Mouse (Mus musculus): ENCODE results near the gene Ggt7. TPM values are rescaled to one million over a fixed set of nuclear protein-coding genes. Genes with fewer than 3 reads are reported as not detected.
A peak's percentile ranks its signal among the peaks of the same experiment; 100 is the strongest.

Gene Ggt7
- polyA plus RNA-seq, 1 experiment: 7.0 TPM

DNA sequence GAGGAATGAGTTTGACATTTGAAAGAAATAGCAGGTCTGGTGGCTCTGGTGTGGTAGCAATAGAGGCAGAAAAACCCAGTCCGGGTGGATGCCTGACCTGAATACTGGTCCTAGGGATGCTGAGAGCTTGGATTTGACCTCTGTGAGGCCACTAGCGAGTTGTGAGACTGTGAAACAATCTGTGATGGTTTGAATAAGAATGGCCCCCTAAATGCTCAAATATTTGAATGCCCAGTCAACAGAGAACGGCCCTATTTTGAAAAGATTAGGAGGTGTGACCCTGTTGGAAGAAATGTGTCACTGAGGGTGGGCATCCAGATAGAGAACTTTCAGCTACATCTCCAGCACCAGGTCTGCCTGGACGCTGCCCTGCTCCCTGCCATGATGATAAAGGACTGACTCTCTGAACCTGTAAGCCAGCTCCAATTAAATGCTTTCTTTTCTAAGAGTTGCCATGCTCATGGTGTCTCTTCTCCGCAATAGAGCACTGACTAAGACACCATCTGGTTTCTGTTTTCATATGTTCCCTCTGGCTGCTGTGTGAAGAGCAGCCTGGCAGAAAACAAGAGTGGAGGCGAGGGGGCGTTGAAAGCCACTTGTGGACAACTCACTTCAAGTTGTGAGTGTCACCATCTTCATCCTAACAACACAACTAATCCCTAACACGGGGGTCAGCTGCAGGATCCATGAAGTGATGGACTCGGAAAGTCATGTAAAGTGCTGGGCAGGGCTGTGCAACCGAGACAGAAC lies 10.1 kb downstream of the Ggt7 start:
- WGBS: 81% methylated on average over 10 of the region's 10 CpGs
- H3K27me3 ChIP-seq (ENCODE audit: control insufficient read depth, insufficient read depth, low read length): no peaks in the 10 kb centered on the region
- no peak for TF ChIP-seq CTCF (IDR thresholded peaks at IDR 0.05; ENCODE audit: extremely low read depth, insufficient read length, insufficient replicate concordance, low read depth, low read length)
- TF ChIP-seq POLR2A (IDR thresholded peaks at IDR 0.05; ENCODE audit: low read depth, low read length): no peak
- H3K4me3 ChIP-seq (ENCODE audit: low read depth, low read length): no peak overlapping the region
- peaks cover 1% of the 10 kb centered on the region; the same call in 1 of the 2 replicates for H3K4me1 ChIP-seq (ENCODE audit: control insufficient read depth, insufficient read depth, insufficient read length, low read length)
- H3K27ac ChIP-seq (ENCODE audit: insufficient read depth, low read depth, low read length): no peak overlapping the region
- H3K36me3 ChIP-seq (ENCODE audit: control insufficient read depth, insufficient read depth, low read length): no peaks in the 10 kb centered on the region

DNA sequence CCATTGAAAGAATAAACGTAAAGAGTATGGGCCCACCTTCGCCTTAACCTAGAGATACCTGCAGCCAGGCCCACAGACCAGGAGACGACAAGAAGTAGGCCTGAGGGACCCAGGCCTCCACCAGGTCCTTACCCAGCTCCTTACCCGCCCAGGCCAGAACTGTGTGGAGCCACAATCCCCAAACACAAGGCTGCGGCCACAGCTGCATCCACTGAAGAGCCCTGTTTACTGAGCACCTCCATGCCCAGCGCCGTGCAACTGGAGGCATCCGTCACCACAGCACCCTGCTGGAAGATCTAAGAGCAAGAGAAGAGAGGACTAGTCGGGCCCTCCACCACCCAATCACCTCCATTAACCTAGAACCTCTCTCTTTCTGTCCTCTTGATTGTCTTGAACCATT lies 12.2 kb downstream of the Ggt7 start:
- 90% methylated on average over 9 of the region's 9 CpGs for WGBS
- no peak overlapping the region for H3K4me3 ChIP-seq (ENCODE audit: low read depth, low read length)
- no peaks in the 10 kb centered on the region for H3K36me3 ChIP-seq (ENCODE audit: control insufficient read depth, insufficient read depth, low read length)
- H3K27ac ChIP-seq (ENCODE audit: insufficient read depth, low read depth, low read length): no peak overlapping the region
- no peaks in the 10 kb centered on the region for H3K4me1 ChIP-seq (ENCODE audit: control insufficient read depth, insufficient read depth, insufficient read length, low read length)
- TF ChIP-seq POLR2A (IDR thresholded peaks at IDR 0.05; ENCODE audit: low read depth, low read length) (no peak), CTCF (IDR thresholded peaks at IDR 0.05; ENCODE audit: extremely low read depth, insufficient read length, insufficient replicate concordance, low read depth, low read length) (no peak)
- no peaks in the 10 kb centered on the region for H3K27me3 ChIP-seq (ENCODE audit: control insufficient read depth, insufficient read depth, low read length)

DNA sequence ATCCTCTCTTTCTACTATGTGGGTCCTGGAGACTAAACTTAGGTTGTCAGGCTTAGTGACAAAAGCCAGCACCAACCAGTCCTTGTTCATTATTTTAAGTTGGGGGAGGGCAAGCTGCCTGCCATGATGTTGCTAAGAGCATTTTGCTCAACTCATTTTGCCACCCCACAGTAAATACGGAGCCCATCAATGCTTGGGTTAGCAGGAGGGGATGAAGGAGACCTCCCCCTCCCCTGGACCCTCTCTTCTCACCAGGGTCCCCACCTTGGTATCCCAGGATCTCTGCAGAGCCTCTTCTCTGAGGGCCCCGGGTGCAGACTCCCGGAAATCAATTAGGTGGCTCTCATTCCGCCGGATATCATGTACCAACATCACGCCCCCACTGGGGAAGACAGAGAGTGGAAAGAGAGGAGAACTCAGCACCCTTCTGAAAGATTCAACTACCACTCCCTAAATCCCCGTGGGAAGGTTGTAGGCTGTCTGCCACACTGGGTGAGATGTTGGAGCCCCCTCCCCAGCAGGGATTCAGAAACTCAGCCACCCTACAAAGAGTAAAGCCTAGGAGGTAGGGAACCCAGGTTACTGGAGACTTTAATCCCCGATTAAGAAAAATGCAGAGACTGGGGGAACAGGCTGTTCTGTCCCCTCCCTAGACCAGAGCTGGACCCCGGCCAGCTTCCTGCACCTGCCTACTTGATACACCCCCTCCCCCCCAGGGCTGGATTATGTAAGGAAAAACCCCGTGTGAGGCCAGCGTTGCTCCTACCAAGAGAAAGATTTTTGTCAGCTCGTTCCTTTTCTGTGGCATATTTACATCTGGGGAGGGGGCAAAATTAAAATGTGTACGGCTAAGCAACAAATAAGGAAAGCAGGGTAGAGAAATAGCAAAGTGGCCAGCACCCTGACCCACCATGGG lies 13.3 kb downstream of the Ggt7 start:
- 24% methylated on average over 13 of the region's 13 CpGs for whole genome bisulfite sequencing
- no peaks in the 10 kb centered on the region for H3K4me1 ChIP-seq (ENCODE audit: control insufficient read depth, insufficient read depth, insufficient read length, low read length)
- H3K4me3 ChIP-seq (ENCODE audit: low read depth, low read length): no peak overlapping the region
- no peaks in the 10 kb centered on the region for H3K27me3 ChIP-seq (ENCODE audit: control insufficient read depth, insufficient read depth, low read length)
- no peak for TF ChIP-seq POLR2A (IDR thresholded peaks at IDR 0.05; ENCODE audit: low read depth, low read length)
- TF ChIP-seq CTCF (IDR thresholded peaks at IDR 0.05; ENCODE audit: extremely low read depth, insufficient read length, insufficient replicate concordance, low read depth, low read length): no peak
- H3K36me3 ChIP-seq (ENCODE audit: control insufficient read depth, insufficient read depth, low read length): no peaks in the 10 kb centered on the region
- H3K27ac ChIP-seq (ENCODE audit: insufficient read depth, low read depth, low read length): no peak overlapping the region

DNA sequence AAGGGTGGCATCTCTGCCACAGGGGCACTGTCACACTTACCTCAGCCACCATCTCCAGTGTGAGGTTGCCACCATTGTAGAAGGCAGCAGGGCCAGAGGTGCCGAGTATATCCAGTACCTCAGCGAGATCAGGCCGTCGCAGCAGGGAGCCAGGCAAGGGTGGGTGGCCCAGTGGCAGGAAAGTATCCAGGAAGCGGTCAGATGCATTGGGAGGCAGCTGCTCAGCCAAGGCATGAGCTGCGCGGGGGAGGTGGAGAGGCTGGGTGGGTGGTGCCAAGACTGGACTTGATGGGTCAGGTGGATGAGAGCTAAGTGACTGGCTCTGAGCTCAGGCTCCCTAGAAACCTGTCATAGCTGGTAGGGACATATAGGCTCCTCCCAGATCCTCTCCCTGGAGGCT lies 15.4 kb downstream of the Ggt7 start:
- TF ChIP-seq CTCF (IDR thresholded peaks at IDR 0.05; ENCODE audit: extremely low read depth, insufficient read length, insufficient replicate concordance, low read depth, low read length): no peak
- TF ChIP-seq POLR2A (IDR thresholded peaks at IDR 0.05; ENCODE audit: low read depth, low read length): no peak
- 79% methylated on average over 7 of the region's 7 CpGs for WGBS
- H3K4me1 ChIP-seq (ENCODE audit: control insufficient read depth, insufficient read depth, insufficient read length, low read length): no peaks in the 10 kb centered on the region
- no peak overlapping the region for H3K27ac ChIP-seq (ENCODE audit: insufficient read depth, low read depth, low read length)
- H3K36me3 ChIP-seq (ENCODE audit: control insufficient read depth, insufficient read depth, low read length): no peaks in the 10 kb centered on the region
- no peaks in the 10 kb centered on the region for H3K27me3 ChIP-seq (ENCODE audit: control insufficient read depth, insufficient read depth, low read length)
- H3K4me3 ChIP-seq (ENCODE audit: low read depth, low read length): no peak overlapping the region

DNA sequence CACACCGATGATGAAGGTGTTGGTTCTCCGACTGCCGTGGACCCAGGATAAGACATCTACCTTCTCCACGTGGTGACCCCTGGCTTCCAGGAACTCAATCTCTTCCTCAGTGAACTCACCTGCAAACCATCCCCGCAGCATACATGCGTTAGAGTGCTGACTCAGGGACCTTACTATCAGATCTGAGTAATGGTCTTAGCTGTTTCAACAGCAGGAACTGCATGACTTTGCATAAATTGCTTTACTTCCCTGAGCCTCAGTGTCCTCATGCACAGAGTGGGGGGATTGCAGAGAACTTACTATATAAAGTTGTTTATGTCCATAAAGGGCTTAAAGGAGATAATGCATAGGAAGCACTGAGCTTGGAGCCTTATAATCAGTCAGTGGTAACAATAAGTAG lies 27.0 kb downstream of the Ggt7 start:
- Histone ChIP-seq H3K27ac (ENCODE audit: insufficient read depth, low read depth, low read length) (no peak overlapping the region), H3K4me3 (ENCODE audit: low read depth, low read length) (no peak overlapping the region), H3K27me3 (ENCODE audit: control insufficient read depth, insufficient read depth, low read length) (no peaks in the 10 kb centered on the region), H3K36me3 (ENCODE audit: control insufficient read depth, insufficient read depth, low read length) (no peaks in the 10 kb centered on the region), H3K4me1 (ENCODE audit: control insufficient read depth, insufficient read depth, insufficient read length, low read length) (no peaks in the 10 kb centered on the region)
- 91% methylated on average over 6 of the region's 6 CpGs for WGBS
- TF ChIP-seq CTCF (IDR thresholded peaks at IDR 0.05; ENCODE audit: extremely low read depth, insufficient read length, insufficient replicate concordance, low read depth, low read length): no peak

DNA sequence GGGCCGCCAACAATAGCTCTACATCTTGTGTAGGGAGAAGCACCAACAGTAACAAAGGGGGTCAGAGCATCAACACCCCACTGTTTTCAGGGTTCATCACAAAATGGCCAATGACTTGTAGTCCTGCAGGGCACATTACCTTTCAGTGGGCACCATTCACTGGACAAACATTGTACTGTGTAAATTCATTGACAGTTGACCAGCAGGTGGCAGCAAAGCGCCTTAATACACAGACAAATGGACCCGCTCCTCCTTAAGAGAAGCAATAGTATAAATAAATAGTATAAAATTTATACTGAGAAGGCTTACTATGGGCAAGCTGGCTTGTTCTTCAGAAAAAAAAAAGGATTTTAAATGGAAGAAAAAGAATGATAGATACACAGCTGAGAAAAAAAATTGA lies 36.0 kb downstream of the Ggt7 start:
- Histone ChIP-seq H3K27ac (ENCODE audit: insufficient read depth, low read depth, low read length) (no peak overlapping the region), H3K27me3 (ENCODE audit: control insufficient read depth, insufficient read depth, low read length) (no peaks in the 10 kb centered on the region), H3K4me3 (ENCODE audit: low read depth, low read length) (no peak overlapping the region), H3K4me1 (ENCODE audit: control insufficient read depth, insufficient read depth, insufficient read length, low read length) (no peaks in the 10 kb centered on the region), H3K36me3 (ENCODE audit: control insufficient read depth, insufficient read depth, low read length) (no peaks in the 10 kb centered on the region)
- WGBS: 56% methylated on average over 3 of the region's 3 CpGs
- no peak for TF ChIP-seq CTCF (IDR thresholded peaks at IDR 0.05; ENCODE audit: extremely low read depth, insufficient read length, insufficient replicate concordance, low read depth, low read length)
- TF ChIP-seq POLR2A (IDR thresholded peaks at IDR 0.05; ENCODE audit: low read depth, low read length): no peak

DNA sequence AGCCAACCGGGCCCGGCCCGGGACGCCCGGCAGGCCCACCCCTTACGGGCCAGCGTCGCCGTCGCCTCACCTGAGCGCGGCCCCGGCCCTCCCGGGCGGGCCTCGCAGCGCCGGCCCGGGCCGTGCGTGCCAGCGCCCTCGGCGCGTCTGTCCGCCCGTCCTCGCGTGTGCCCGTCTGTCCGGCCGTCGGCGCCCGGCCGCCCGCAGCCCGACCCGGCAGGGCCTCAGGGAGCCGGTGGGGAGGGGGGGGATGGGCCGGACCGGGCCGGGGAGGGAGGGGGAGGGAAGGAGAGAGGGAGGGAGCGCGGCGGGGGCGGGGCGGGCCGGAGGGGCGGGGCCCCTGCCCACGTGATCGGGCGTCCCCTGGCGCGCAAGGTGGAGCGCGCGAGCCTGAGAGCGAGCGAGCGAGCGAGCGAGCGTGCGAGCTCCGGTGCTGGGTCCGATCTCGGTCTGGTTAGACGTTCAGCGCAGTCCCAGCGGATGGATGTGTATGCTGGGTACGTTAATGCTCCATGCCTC lies 44.4 kb downstream of the Ggt7 start, which contains the start of gene Ncoa6:
Gene Ncoa6 (minus strand): TSS at position 325 of the 519 bp plus-strand sequence.
- under 1% methylated on average over 59 of the region's 72 CpGs for WGBS
- peak within 1 kb of the TSS; percentile 90 for H3K4me3 ChIP-seq (ENCODE audit: low read depth, low read length)
- no peaks in the 10 kb centered on the region for H3K36me3 ChIP-seq (ENCODE audit: control insufficient read depth, insufficient read depth, low read length)
- peak within 1 kb of the TSS; percentile 65 for H3K27ac ChIP-seq (ENCODE audit: insufficient read depth, low read depth, low read length)
- peak; percentile 38; the same call in 1 of the 2 replicates for TF ChIP-seq POLR2A (IDR thresholded peaks at IDR 0.05; ENCODE audit: low read depth, low read length)
- no peak for TF ChIP-seq CTCF (IDR thresholded peaks at IDR 0.05; ENCODE audit: extremely low read depth, insufficient read length, insufficient replicate concordance, low read depth, low read length)
- 0 out of 2 replicates have a peak, but pooled peaks cover 3% of the 10 kb centered on the region for H3K27me3 ChIP-seq (ENCODE audit: control insufficient read depth, insufficient read depth, low read length)
- H3K4me1 ChIP-seq (ENCODE audit: control insufficient read depth, insufficient read depth, insufficient read length, low read length): no peaks in the 10 kb centered on the region; the same call in 1 of the 2 replicates
